Mouse (Mus musculus): ENCODE measurements around the gene Fgfr2. TPM values are rescaled to one million over a fixed set of nuclear protein-coding genes. Genes with fewer than 3 reads are reported as not detected.

Fgfr2 gene
- polyA plus RNA-seq, 1 experiment from 2014 or later, result 92.5 TPM

- 15% methylated on average over 2 of the region's 2 CpGs for WGBS
- H3K9me3 ChIP-seq, result no peaks in the 10 kb centered on the region
- H3K4me3 ChIP-seq, result no peak overlapping the region
- peaks cover 49% of the 10 kb centered on the region for H3K4me1 ChIP-seq (replicated peaks)
- DNase-seq (ENCODE audit: low spot score), result peak; percentile 35
- H3K27ac ChIP-seq, result peak overlapping the region; percentile 69
- no peaks in the 10 kb centered on the region for H3K27me3 ChIP-seq (ENCODE audit: insufficient read depth, poor library complexity, severe bottlenecking)
- peaks cover 30% of the 10 kb centered on the region for H3K36me3 ChIP-seq
These were observed 890.2 kb downstream of the Fgfr2 start for GRCm38 (mm10) chr7:132232937-132233336.

DNA sequence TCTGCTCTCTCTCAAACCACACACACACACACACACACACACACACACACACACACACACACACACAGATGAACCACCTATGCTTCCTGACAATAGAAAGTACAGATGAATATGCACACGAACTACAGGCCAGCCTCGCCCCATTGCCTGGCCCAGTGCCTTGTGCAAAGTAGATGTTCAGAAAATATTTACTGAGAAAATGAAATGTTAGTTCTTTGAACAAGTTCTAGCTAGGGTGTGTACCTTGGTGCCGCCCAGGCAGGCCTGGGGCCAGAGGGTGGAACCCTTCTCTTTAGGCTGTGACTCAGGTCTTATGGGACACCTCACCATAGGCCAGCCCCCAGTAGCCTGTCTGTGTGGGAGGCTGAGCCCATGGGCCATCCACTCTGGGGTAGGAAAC is 891.7 kb downstream of the Fgfr2 start:
- peak overlapping the region; percentile 23; the same call in 1 of the 2 replicates for H3K27ac ChIP-seq
- no peak for DNase-seq (ENCODE audit: low spot score)
- no peaks in the 10 kb centered on the region for H3K9me3 ChIP-seq
- H3K4me3 ChIP-seq, result no peak overlapping the region
- H3K27me3 ChIP-seq (ENCODE audit: insufficient read depth, poor library complexity, severe bottlenecking), result no peaks in the 10 kb centered on the region
- H3K36me3 ChIP-seq, result peaks cover 16% of the 10 kb centered on the region
- WGBS, result 90% methylated on average over 3 of the region's 3 CpGs
- H3K4me1 ChIP-seq (replicated peaks), result peaks cover 50% of the 10 kb centered on the region

DNA sequence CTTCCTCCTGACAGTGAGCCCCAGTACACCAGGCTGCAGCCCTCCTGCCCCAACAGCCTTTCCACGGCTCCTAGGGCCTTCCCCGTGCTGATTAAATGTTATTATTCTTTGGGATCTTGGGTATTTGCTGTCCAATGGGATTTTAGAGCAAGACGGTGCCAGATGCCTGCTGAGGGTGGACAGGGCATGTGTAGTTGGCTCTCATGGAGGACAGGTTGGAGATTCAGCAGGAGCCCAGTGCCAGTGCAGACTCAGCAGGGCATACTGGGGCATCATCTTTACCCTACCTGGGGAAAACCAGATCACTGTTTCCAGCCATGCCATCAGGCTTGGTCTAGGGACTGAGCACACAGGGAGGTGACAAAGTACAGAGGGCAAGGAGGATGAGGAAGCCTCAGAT is 892.2 kb downstream of the Fgfr2 start:
- Histone ChIP-seq H3K27ac (peak overlapping the region; percentile 57), H3K4me3 (no peak overlapping the region), H3K4me1 (replicated peaks) (peaks cover 50% of the 10 kb centered on the region), H3K36me3 (peaks cover 11% of the 10 kb centered on the region), H3K27me3 (ENCODE audit: insufficient read depth, poor library complexity, severe bottlenecking) (no peaks in the 10 kb centered on the region), H3K9me3 (no peaks in the 10 kb centered on the region)
- no peak for DNase-seq (ENCODE audit: low spot score)
- WGBS, result 82% methylated on average over 3 of the region's 3 CpGs

- Histone ChIP-seq H3K4me1 (replicated peaks) (peaks cover 21% of the 10 kb centered on the region), H3K4me3 (no peak overlapping the region), H3K9me3 (no peaks in the 10 kb centered on the region), H3K36me3 (no peaks in the 10 kb centered on the region), H3K27me3 (ENCODE audit: insufficient read depth, poor library complexity, severe bottlenecking) (no peaks in the 10 kb centered on the region), H3K27ac (peak overlapping the region; percentile 36; the same call in 1 of the 2 replicates)
- DNase-seq (ENCODE audit: low spot score), result no peak
- WGBS, result 92% methylated on average over 8 of the region's 8 CpGs
These were observed 896.0 kb downstream of the Fgfr2 start for GRCm38 (mm10) chr7:132227075-132227640.

- H3K27ac ChIP-seq, result peak overlapping the region; percentile 50; the same call in 1 of the 2 replicates
- 67% methylated on average over 6 of the region's 6 CpGs for WGBS
- peak; percentile 81 for DNase-seq (ENCODE audit: low spot score)
These were observed 896.6 kb downstream of the Fgfr2 start for GRCm38 (mm10) chr7:132226379-132227074.

GRCm38 (mm10) chr7:132223452-132224141 is 899.6 kb downstream of the Fgfr2 start:
- no peaks in the 10 kb centered on the region for H3K9me3 ChIP-seq
- DNase-seq (ENCODE audit: low spot score), result no peak
- H3K36me3 ChIP-seq, result no peaks in the 10 kb centered on the region
- WGBS, result 67% methylated on average over 10 of the region's 10 CpGs
- H3K4me3 ChIP-seq, result no peak overlapping the region
- peaks cover 10% of the 10 kb centered on the region; the same call in 1 of the 2 replicates for H3K4me1 ChIP-seq (replicated peaks)
- H3K27me3 ChIP-seq (ENCODE audit: insufficient read depth, poor library complexity, severe bottlenecking), result no peaks in the 10 kb centered on the region
- H3K27ac ChIP-seq, result no peak overlapping the region

More at GRCm38 (mm10) chr7:132226379-132227074, 896.6 kb downstream of the Fgfr2 start:
- Histone ChIP-seq H3K36me3 (no peaks in the 10 kb centered on the region), H3K4me3 (no peak overlapping the region), H3K9me3 (no peaks in the 10 kb centered on the region), H3K4me1 (replicated peaks) (peaks cover 21% of the 10 kb centered on the region), H3K27me3 (ENCODE audit: insufficient read depth, poor library complexity, severe bottlenecking) (no peaks in the 10 kb centered on the region)

DNA sequence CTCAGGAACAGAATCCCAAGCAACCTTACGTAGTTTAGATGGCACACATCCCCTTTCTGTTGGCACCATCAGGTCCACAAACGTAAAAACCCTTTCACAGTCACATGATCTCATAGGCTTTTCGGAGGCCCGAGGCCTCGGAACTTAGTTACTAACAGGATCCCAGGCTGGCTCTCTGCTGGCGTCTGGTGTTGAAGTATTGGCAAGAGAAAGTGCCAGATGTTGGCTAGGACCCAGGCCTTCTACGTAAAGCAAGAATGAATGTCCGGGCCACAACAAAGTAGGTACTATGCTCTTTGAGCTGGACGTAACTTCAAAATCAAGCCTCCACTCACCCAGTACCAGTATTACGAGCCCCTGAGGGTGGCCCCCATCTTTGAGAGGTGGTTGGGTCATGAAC is 909.1 kb downstream of the Fgfr2 start:
- Histone ChIP-seq H3K9me3 (no peaks in the 10 kb centered on the region), H3K4me3 (no peak overlapping the region), H3K36me3 (no peaks in the 10 kb centered on the region), H3K4me1 (replicated peaks) (peaks cover 9% of the 10 kb centered on the region), H3K27me3 (ENCODE audit: insufficient read depth, poor library complexity, severe bottlenecking) (peaks cover 2% of the 10 kb centered on the region; the same call in 1 of the 2 replicates), H3K27ac (no peak overlapping the region)
- WGBS, result 80% methylated on average over 10 of the region's 10 CpGs
- DNase-seq (ENCODE audit: low spot score), result no peak

DNA sequence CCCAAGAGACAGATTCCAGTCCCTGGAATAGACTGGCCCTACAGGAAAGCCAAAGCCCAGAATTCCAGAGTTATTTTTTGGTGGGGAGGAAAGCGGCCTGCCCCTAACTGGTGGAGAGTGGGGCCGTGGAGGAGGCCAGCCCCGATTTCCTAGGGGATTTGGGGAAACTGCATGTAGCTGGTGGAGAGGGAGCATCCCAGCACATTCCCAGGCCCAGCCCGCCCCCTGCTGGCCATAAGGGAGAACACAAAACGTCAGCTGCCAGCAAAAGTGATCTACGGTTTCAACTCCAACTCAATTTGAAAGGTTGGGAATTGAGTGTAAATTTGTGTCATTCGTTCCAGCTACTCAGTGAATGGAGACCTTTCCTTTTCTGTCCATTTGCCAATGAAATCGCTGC is 909.7 kb downstream of the Fgfr2 start:
- Histone ChIP-seq H3K4me3 (no peak overlapping the region), H3K9me3 (no peaks in the 10 kb centered on the region), H3K4me1 (replicated peaks) (peaks cover 9% of the 10 kb centered on the region), H3K27ac (no peak overlapping the region), H3K27me3 (ENCODE audit: insufficient read depth, poor library complexity, severe bottlenecking) (peaks cover 2% of the 10 kb centered on the region; the same call in 1 of the 2 replicates), H3K36me3 (no peaks in the 10 kb centered on the region)
- WGBS, result 11% methylated on average over 8 of the region's 8 CpGs
- peak; percentile 76 for DNase-seq (ENCODE audit: low spot score)

DNA sequence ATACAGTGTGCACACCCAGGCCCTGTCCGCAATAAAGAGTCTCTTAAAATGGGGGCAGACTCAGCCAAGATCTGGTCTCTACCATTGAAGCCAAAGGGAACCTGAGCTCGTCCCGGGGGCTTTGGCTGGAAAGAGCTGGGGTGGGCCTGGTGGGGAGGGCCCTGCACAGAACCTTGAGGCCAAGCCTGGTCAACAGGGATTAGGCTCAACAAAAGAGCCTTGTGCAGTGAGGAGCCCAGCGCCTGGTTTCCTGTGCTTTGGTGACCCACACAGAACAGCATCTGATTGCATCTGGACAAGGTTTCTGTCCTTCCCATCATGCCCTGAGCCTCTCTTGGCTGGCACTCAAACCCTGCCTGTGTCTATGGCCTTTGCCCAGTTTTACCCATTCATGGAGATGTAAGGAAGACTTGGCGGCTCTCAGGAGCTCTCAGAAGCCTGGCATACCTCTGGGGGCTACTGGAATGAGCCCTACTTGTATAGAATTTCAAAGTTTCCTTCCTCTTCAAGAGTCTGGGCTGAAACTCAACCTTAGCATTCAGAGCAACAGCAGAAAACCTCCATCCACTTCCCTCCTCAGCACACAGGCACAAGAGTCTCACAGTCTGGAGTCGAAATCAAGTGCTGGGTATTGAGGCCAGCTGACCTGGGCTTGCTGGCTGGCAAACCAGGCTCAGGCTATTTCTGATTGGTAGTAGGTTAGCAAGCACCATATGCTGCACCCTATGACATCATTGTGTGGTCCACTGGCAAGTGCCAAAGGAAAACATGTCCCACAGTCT is 911.0 kb downstream of the Fgfr2 start:
- Histone ChIP-seq H3K4me3 (no peak overlapping the region), H3K27me3 (ENCODE audit: insufficient read depth, poor library complexity, severe bottlenecking) (peaks cover 2% of the 10 kb centered on the region; the same call in 1 of the 2 replicates), H3K27ac (no peak overlapping the region), H3K36me3 (no peaks in the 10 kb centered on the region), H3K9me3 (no peaks in the 10 kb centered on the region), H3K4me1 (replicated peaks) (peaks cover 9% of the 10 kb centered on the region)
- no peak for DNase-seq (ENCODE audit: low spot score)
- 80% methylated on average over 6 of the region's 6 CpGs for WGBS

GRCm38 (mm10) chr7:132210616-132211015 is 912.5 kb downstream of the Fgfr2 start:
- H3K4me1 ChIP-seq (replicated peaks), result peaks cover 9% of the 10 kb centered on the region
- H3K27me3 ChIP-seq (ENCODE audit: insufficient read depth, poor library complexity, severe bottlenecking), result peaks cover 2% of the 10 kb centered on the region; the same call in 1 of the 2 replicates
- H3K27ac ChIP-seq, result no peak overlapping the region
- H3K9me3 ChIP-seq, result no peaks in the 10 kb centered on the region
- H3K4me3 ChIP-seq, result no peak overlapping the region
- no peak for DNase-seq (ENCODE audit: low spot score)
- WGBS, result 87% methylated on average over 5 of the region's 5 CpGs
- H3K36me3 ChIP-seq, result no peaks in the 10 kb centered on the region

DNA sequence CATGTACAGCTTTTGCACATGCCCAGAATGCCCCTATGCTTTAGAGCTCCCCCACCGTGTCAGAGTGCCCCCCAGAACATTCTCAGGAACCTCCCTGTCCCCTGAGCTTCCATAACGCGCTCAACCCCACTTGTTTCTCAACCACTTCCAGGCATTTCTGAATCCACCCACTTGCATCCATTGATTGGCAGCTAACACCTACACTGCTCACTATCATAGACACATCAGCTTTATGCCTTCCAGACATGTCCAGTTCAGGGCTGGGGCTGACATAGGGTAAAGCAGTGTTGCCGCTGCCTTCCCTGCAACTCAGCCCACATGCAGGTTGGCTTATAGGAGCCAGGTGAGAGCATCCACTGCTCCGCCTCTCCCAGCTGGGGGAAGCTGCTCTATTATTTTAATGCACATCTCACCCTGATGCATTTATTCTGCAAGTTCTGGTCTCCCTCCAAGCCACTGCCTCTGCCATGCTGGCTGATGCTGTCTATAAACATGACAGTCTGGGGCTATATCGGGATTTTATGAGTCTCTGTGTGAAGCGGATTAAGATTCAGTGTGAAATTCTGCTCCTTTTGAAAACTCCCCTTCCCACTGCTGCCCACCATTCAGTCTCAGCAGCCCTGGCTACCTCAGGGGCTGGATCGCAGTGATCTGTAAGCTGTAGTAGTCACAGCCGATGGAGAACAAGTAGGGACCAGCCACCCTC is 914.1 kb downstream of the Fgfr2 start:
- 83% methylated on average over 9 of the region's 9 CpGs for WGBS
- Histone ChIP-seq H3K27ac (no peak overlapping the region), H3K9me3 (no peaks in the 10 kb centered on the region), H3K4me1 (replicated peaks) (peaks cover 12% of the 10 kb centered on the region), H3K4me3 (no peak overlapping the region), H3K36me3 (no peaks in the 10 kb centered on the region), H3K27me3 (ENCODE audit: insufficient read depth, poor library complexity, severe bottlenecking) (peaks cover 2% of the 10 kb centered on the region; the same call in 1 of the 2 replicates)
- no peak for DNase-seq (ENCODE audit: low spot score)

- no peak overlapping the region for H3K27ac ChIP-seq
- H3K36me3 ChIP-seq, result no peaks in the 10 kb centered on the region
- peaks cover 14% of the 10 kb centered on the region; the same call in 1 of the 2 replicates for H3K4me1 ChIP-seq (replicated peaks)
- no peaks in the 10 kb centered on the region for H3K27me3 ChIP-seq (ENCODE audit: insufficient read depth, poor library complexity, severe bottlenecking)
- WGBS, result 45% methylated on average over 1 of the region's 1 CpGs
- H3K4me3 ChIP-seq, result no peak overlapping the region
- H3K9me3 ChIP-seq, result no peaks in the 10 kb centered on the region
- no peak for DNase-seq (ENCODE audit: low spot score)
These were observed 919.0 kb downstream of the Fgfr2 start for GRCm38 (mm10) chr7:132204073-132204612.

Data from hindbrain, embryonic 10.5 days (tissue).